Mouse (Mus musculus): Measurements from ENCODE around the gene Nmd3. TPM values are rescaled to one million over a fixed set of nuclear protein-coding genes. Genes with fewer than 3 reads are reported as not detected.

The Nmd3 gene
- 52.8 TPM for polyA plus RNA-seq (2015; fragmentation: Illumina TruSeq; extraction: RNeasy Lipid Tissue Mini Kit (QIAGEN cat#74804); ENCODE audit: low read depth, low replicate concordance)

DNA sequence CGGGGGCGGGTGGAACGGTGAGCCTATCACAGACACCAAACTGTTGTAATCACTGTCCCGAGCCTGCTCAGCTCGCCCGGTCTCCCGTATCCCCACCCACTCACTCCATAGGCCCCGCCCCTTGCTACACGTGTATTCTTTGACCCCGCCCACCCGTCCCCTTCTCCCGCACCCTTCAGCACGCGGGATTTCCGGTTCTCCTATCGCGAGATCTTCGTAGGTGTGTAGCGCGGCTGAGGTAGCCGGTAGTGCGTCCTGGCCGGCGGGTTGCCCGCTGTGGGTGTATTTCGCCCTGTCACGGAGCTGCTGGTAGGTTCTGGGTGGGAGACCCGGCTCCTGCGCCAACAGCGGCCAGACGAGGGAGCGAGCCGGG is at the start of gene Nmd3:
Gene Nmd3 (plus strand): TSS at position 172 of the 373 bp plus-strand sequence.

Other genes starting within 250 kb of the Nmd3 start
- 70.3 TPM for gene B3galnt1, start 123.0 kb upstream of the Nmd3 start, polyA plus RNA-seq (2015; fragmentation: Illumina TruSeq; extraction: RNeasy Lipid Tissue Mini Kit (QIAGEN cat#74804); ENCODE audit: low read depth, low replicate concordance)
- 9.6 TPM for gene Sptssb, start 138.0 kb downstream of the Nmd3 start, polyA plus RNA-seq (2015; fragmentation: Illumina TruSeq; extraction: RNeasy Lipid Tissue Mini Kit (QIAGEN cat#74804); ENCODE audit: low read depth, low replicate concordance)

All from brain, adult 10 weeks (tissue).